Mouse (Mus musculus): ENCODE data around the gene Chst8.

- TF ChIP-seq CTCF (IDR thresholded peaks at IDR 0.05; ENCODE audit: low read depth) (no peak), EP300 (IDR thresholded peaks at IDR 0.05; ENCODE audit: low read depth) (no peak)
Observed at GRCm38 (mm10) chr7:34699888-34700287, 112.6 kb downstream of the Chst8 start.

All from liver, postnatal 0 days (tissue).